Comparison of ENCODE assay signal across 8 mouse cellular contexts in genomic region chr16:92605606-92606490, GRCm38 (mm10).
A peak's percentile ranks its signal among the peaks of the same experiment; 100 is the strongest.
DNase-seq lines count a peak whose midpoint lies in the region; ATAC-seq and TF ChIP-seq lines count a peak whose summit lies in the region.

No protein-coding gene starts in this region.

- no peaks in the 10 kb centered on the region for H3K36me3 ChIP-seq in hindbrain, embryonic 10.5 days
- peaks cover 33% of the 10 kb centered on the region for H3K36me3 ChIP-seq in liver, embryonic 13.5 days

- no peak overlapping the region for H3K27ac ChIP-seq in gastrocnemius, adult 2 months
- peak overlapping the region; percentile 79 for H3K27ac ChIP-seq in hindbrain, embryonic 10.5 days
- H3K27ac ChIP-seq in liver, embryonic 13.5 days, result no peak overlapping the region

- no peak for TF ChIP-seq CTCF in gastrocnemius, adult 2 months (IDR thresholded peaks at IDR 0.05)

- DNase-seq in gastrocnemius, adult 2 months, result no peak
- no peak for DNase-seq in gastrocnemius, postnatal 10 days
- DNase-seq in WW6 (ENCODE audit: low read depth, low spot score), result peak; percentile 42
- peak; percentile 59 for DNase-seq in hindbrain, embryonic 10.5 days (ENCODE audit: low spot score)
- no peak for DNase-seq in liver, embryonic 13.5 days
- peak; percentile 21 for DNase-seq in right cerebral cortex, postnatal 14 days
- DNase-seq in urinary bladder, postnatal 10 days (ENCODE audit: low spot score), result no peak
- DNase-seq in gastrocnemius, postnatal 25 days, result no peak

- peak overlapping the region; percentile 15 for H3K4me3 ChIP-seq in gastrocnemius, adult 2 months
- H3K4me3 ChIP-seq in hindbrain, embryonic 10.5 days, result peak overlapping the region; percentile 56
- peak overlapping the region; percentile 19; the same call in 1 of the 2 replicates for H3K4me3 ChIP-seq in liver, embryonic 13.5 days (replicated peaks)

- H3K4me2 ChIP-seq in liver, embryonic 13.5 days, result peak overlapping the region; percentile 32

- H3K27me3 ChIP-seq in hindbrain, embryonic 10.5 days (ENCODE audit: insufficient read depth, poor library complexity, severe bottlenecking), result peaks cover 59% of the 10 kb centered on the region
- no peaks in the 10 kb centered on the region for H3K27me3 ChIP-seq in liver, embryonic 13.5 days

- H3K9me3 ChIP-seq in hindbrain, embryonic 10.5 days, result no peaks in the 10 kb centered on the region
- no peaks in the 10 kb centered on the region for H3K9me3 ChIP-seq in liver, embryonic 13.5 days (replicated peaks)

- intact Hi-C loops in gastrocnemius, adult 2 months (cut with DNase I), result no loop called here

- WGBS in hindbrain, embryonic 10.5 days, result 12% methylated on average over 64 of the region's 64 CpGs
- 84% methylated on average over 59 of the region's 64 CpGs for WGBS in liver, embryonic 13.5 days (ENCODE audit: insufficient replicate concordance)

- H3K4me1 ChIP-seq in hindbrain, embryonic 10.5 days (replicated peaks), result peaks cover 46% of the 10 kb centered on the region
- no peaks in the 10 kb centered on the region; the same call in 1 of the 2 replicates for H3K4me1 ChIP-seq in liver, embryonic 13.5 days (replicated peaks)

- 0 out of 2 replicates have a peak, but pooled peaks have one; percentile 15 for ATAC-seq in liver, embryonic 13.5 days (ENCODE audit: low read depth)

- no peak overlapping the region for H3K9ac ChIP-seq in liver, embryonic 13.5 days

Comparison
In these comparisons a context has a peak if more than half of its experiments do, and no peak if none do; other contexts are left out.
1. DNase-seq: peak in WW6 (single experiment), hindbrain, embryonic 10.5 days (single experiment) and right cerebral cortex, postnatal 14 days (single experiment); none in gastrocnemius, adult 2 months (single experiment), gastrocnemius, postnatal 10 days (single experiment), liver, embryonic 13.5 days (single experiment), urinary bladder, postnatal 10 days (single experiment) and gastrocnemius, postnatal 25 days (single experiment).
2. Peak in every context shown above with its lines, with median percentiles within 50 percentile points of each other: H3K4me3 ChIP-seq.